Mouse (Mus musculus): ENCODE measurements around the gene Il11. TPM values are rescaled to one million over a fixed set of nuclear protein-coding genes. Genes with fewer than 3 reads are reported as not detected.

The Il11 gene
- not detected for polyA plus RNA-seq (2015; fragmentation: Illumina TruSeq; extraction: RNeasy Lipid Tissue Mini Kit (QIAGEN cat#74804); ENCODE audit: insufficient read depth, low read depth, low replicate concordance)

GRCm38 (mm10) chr7:4782759-4783158 lies at the start of gene Il11, which contains the start of gene Tmem190:
Gene Il11, minus strand, starts transcription at chr7:4782859.
Gene Tmem190, plus strand, starts transcription at chr7:4782937.

GRCm38 (mm10) chr7:4812303-4813104 lies 29.8 kb upstream of the Il11 start, which contains the start of gene Ube2s:
Gene Ube2s, minus strand, starts transcription at chr7:4812590.

GRCm38 (mm10) chr7:4792278-4793212 lies 9.9 kb upstream of the Il11 start, which contains the start of gene Rpl28:
Gene Rpl28, plus strand, starts transcription at chr7:4792874.

GRCm38 (mm10) chr7:4789436-4789935 lies 6.8 kb upstream of the Il11 start, which contains the start of gene Tmem238:
Gene Tmem238, minus strand, starts transcription at chr7:4789656.

GRCm38 (mm10) chr7:4771202-4771601 lies 11.5 kb downstream of the Il11 start, which contains the start of gene Fam71e2:
Gene Fam71e2, minus strand, starts transcription at chr7:4771302.

GRCm38 (mm10) chr7:4752821-4753570 lies 29.7 kb downstream of the Il11 start, which contains the start of gene Cox6b2:
Gene Cox6b2, minus strand, starts transcription at chr7:4753094.

GRCm38 (mm10) chr7:4739544-4740275 lies 42.9 kb downstream of the Il11 start, which contains the start of gene Kmt5c:
Gene Kmt5c, plus strand, starts transcription at chr7:4740115.

GRCm38 (mm10) chr7:4725169-4725568 lies 57.5 kb downstream of the Il11 start, which contains the start of gene Tmem150b:
Gene Tmem150b, minus strand, starts transcription at chr7:4725249.

Other genes with a start within 250 kb of the Il11 start
- 2.9 TPM for gene Syt5, start 235.3 kb downstream of the Il11 start, polyA plus RNA-seq (2015; fragmentation: Illumina TruSeq; extraction: RNeasy Lipid Tissue Mini Kit (QIAGEN cat#74804); ENCODE audit: insufficient read depth, low read depth, low replicate concordance)
- gene Ptprh, start 178.8 kb downstream of the Il11 start, polyA plus RNA-seq (2015; fragmentation: Illumina TruSeq; extraction: RNeasy Lipid Tissue Mini Kit (QIAGEN cat#74804); ENCODE audit: insufficient read depth, low read depth, low replicate concordance) = not detected
- gene Tmem86b, start 151.4 kb downstream of the Il11 start, polyA plus RNA-seq (2015; fragmentation: Illumina TruSeq; extraction: RNeasy Lipid Tissue Mini Kit (QIAGEN cat#74804); ENCODE audit: insufficient read depth, low read depth, low replicate concordance) = 8.3 TPM
- 12.0 TPM for gene Ppp6r1, start 123.8 kb downstream of the Il11 start, polyA plus RNA-seq (2015; fragmentation: Illumina TruSeq; extraction: RNeasy Lipid Tissue Mini Kit (QIAGEN cat#74804); ENCODE audit: insufficient read depth, low read depth, low replicate concordance)
- 10.8 TPM for gene Hspbp1, start 97.8 kb downstream of the Il11 start, polyA plus RNA-seq (2015; fragmentation: Illumina TruSeq; extraction: RNeasy Lipid Tissue Mini Kit (QIAGEN cat#74804); ENCODE audit: insufficient read depth, low read depth, low replicate concordance)
- 2.4 TPM for gene Brsk1, start 92.3 kb downstream of the Il11 start, polyA plus RNA-seq (2015; fragmentation: Illumina TruSeq; extraction: RNeasy Lipid Tissue Mini Kit (QIAGEN cat#74804); ENCODE audit: insufficient read depth, low read depth, low replicate concordance)
- not detected for gene Tmem150b, start 57.6 kb downstream of the Il11 start, polyA plus RNA-seq (2015; fragmentation: Illumina TruSeq; extraction: RNeasy Lipid Tissue Mini Kit (QIAGEN cat#74804); ENCODE audit: insufficient read depth, low read depth, low replicate concordance)
- 21.1 TPM for gene Kmt5c, start 42.7 kb downstream of the Il11 start, polyA plus RNA-seq (2015; fragmentation: Illumina TruSeq; extraction: RNeasy Lipid Tissue Mini Kit (QIAGEN cat#74804); ENCODE audit: insufficient read depth, low read depth, low replicate concordance)
- 5.7 TPM for gene Cox6b2, start 29.8 kb downstream of the Il11 start, polyA plus RNA-seq (2015; fragmentation: Illumina TruSeq; extraction: RNeasy Lipid Tissue Mini Kit (QIAGEN cat#74804); ENCODE audit: insufficient read depth, low read depth, low replicate concordance)
- gene Fam71e2, start 11.6 kb downstream of the Il11 start, polyA plus RNA-seq (2015; fragmentation: Illumina TruSeq; extraction: RNeasy Lipid Tissue Mini Kit (QIAGEN cat#74804); ENCODE audit: insufficient read depth, low read depth, low replicate concordance) = not detected
- not detected for gene Tmem190, start 78 bp upstream of the Il11 start, polyA plus RNA-seq (2015; fragmentation: Illumina TruSeq; extraction: RNeasy Lipid Tissue Mini Kit (QIAGEN cat#74804); ENCODE audit: insufficient read depth, low read depth, low replicate concordance)
- 8.4 TPM for gene Tmem238, start 6.8 kb upstream of the Il11 start, polyA plus RNA-seq (2015; fragmentation: Illumina TruSeq; extraction: RNeasy Lipid Tissue Mini Kit (QIAGEN cat#74804); ENCODE audit: insufficient read depth, low read depth, low replicate concordance)
- 480 TPM for gene Rpl28, start 10.0 kb upstream of the Il11 start, polyA plus RNA-seq (2015; fragmentation: Illumina TruSeq; extraction: RNeasy Lipid Tissue Mini Kit (QIAGEN cat#74804); ENCODE audit: insufficient read depth, low read depth, low replicate concordance)
- gene Ube2s, start 29.7 kb upstream of the Il11 start, polyA plus RNA-seq (2015; fragmentation: Illumina TruSeq; extraction: RNeasy Lipid Tissue Mini Kit (QIAGEN cat#74804); ENCODE audit: insufficient read depth, low read depth, low replicate concordance) = 16.8 TPM
- gene Shisa7, start 61.8 kb upstream of the Il11 start, polyA plus RNA-seq (2015; fragmentation: Illumina TruSeq; extraction: RNeasy Lipid Tissue Mini Kit (QIAGEN cat#74804); ENCODE audit: insufficient read depth, low read depth, low replicate concordance) = 0.30 TPM
- gene Isoc2b, start 87.4 kb upstream of the Il11 start, polyA plus RNA-seq (2015; fragmentation: Illumina TruSeq; extraction: RNeasy Lipid Tissue Mini Kit (QIAGEN cat#74804); ENCODE audit: insufficient read depth, low read depth, low replicate concordance) = 12.2 TPM
- 9.6 TPM for gene Isoc2a, start 94.3 kb upstream of the Il11 start, polyA plus RNA-seq (2015; fragmentation: Illumina TruSeq; extraction: RNeasy Lipid Tissue Mini Kit (QIAGEN cat#74804); ENCODE audit: insufficient read depth, low read depth, low replicate concordance)
- gene Gm36210, start 123.7 kb upstream of the Il11 start, polyA plus RNA-seq (2015; fragmentation: Illumina TruSeq; extraction: RNeasy Lipid Tissue Mini Kit (QIAGEN cat#74804); ENCODE audit: insufficient read depth, low read depth, low replicate concordance) = not detected
- gene Zfp628, start 132.4 kb upstream of the Il11 start, polyA plus RNA-seq (2015; fragmentation: Illumina TruSeq; extraction: RNeasy Lipid Tissue Mini Kit (QIAGEN cat#74804); ENCODE audit: insufficient read depth, low read depth, low replicate concordance) = 1.4 TPM
- gene Nat14, start 139.2 kb upstream of the Il11 start, polyA plus RNA-seq (2015; fragmentation: Illumina TruSeq; extraction: RNeasy Lipid Tissue Mini Kit (QIAGEN cat#74804); ENCODE audit: insufficient read depth, low read depth, low replicate concordance) = 4.6 TPM
- gene Ssc5d, start 142.9 kb upstream of the Il11 start, polyA plus RNA-seq (2015; fragmentation: Illumina TruSeq; extraction: RNeasy Lipid Tissue Mini Kit (QIAGEN cat#74804); ENCODE audit: insufficient read depth, low read depth, low replicate concordance) = 1.2 TPM
- gene Sbk2, start 181.5 kb upstream of the Il11 start, polyA plus RNA-seq (2015; fragmentation: Illumina TruSeq; extraction: RNeasy Lipid Tissue Mini Kit (QIAGEN cat#74804); ENCODE audit: insufficient read depth, low read depth, low replicate concordance) = not detected
- not detected for gene Sbk3, start 188.3 kb upstream of the Il11 start, polyA plus RNA-seq (2015; fragmentation: Illumina TruSeq; extraction: RNeasy Lipid Tissue Mini Kit (QIAGEN cat#74804); ENCODE audit: insufficient read depth, low read depth, low replicate concordance)
- gene Zfp579, start 213.3 kb upstream of the Il11 start, polyA plus RNA-seq (2015; fragmentation: Illumina TruSeq; extraction: RNeasy Lipid Tissue Mini Kit (QIAGEN cat#74804); ENCODE audit: insufficient read depth, low read depth, low replicate concordance) = 41.7 TPM
- gene Zfp524, start 231.6 kb upstream of the Il11 start, polyA plus RNA-seq (2015; fragmentation: Illumina TruSeq; extraction: RNeasy Lipid Tissue Mini Kit (QIAGEN cat#74804); ENCODE audit: insufficient read depth, low read depth, low replicate concordance) = 7.4 TPM
- gene Fiz1, start 231.8 kb upstream of the Il11 start, polyA plus RNA-seq (2015; fragmentation: Illumina TruSeq; extraction: RNeasy Lipid Tissue Mini Kit (QIAGEN cat#74804); ENCODE audit: insufficient read depth, low read depth, low replicate concordance) = 6.8 TPM
- gene Gm44973, start 232.6 kb upstream of the Il11 start, polyA plus RNA-seq (2015; fragmentation: Illumina TruSeq; extraction: RNeasy Lipid Tissue Mini Kit (QIAGEN cat#74804); ENCODE audit: insufficient read depth, low read depth, low replicate concordance) = not detected
- gene Zfp865, start 237.5 kb upstream of the Il11 start, polyA plus RNA-seq (2015; fragmentation: Illumina TruSeq; extraction: RNeasy Lipid Tissue Mini Kit (QIAGEN cat#74804); ENCODE audit: insufficient read depth, low read depth, low replicate concordance) = 5.3 TPM
- not detected for gene Ccdc106, start 237.7 kb upstream of the Il11 start, polyA plus RNA-seq (2015; fragmentation: Illumina TruSeq; extraction: RNeasy Lipid Tissue Mini Kit (QIAGEN cat#74804); ENCODE audit: insufficient read depth, low read depth, low replicate concordance)